9 mouse cellular contexts compared by ENCODE assay signal in the genomic region with DNA sequence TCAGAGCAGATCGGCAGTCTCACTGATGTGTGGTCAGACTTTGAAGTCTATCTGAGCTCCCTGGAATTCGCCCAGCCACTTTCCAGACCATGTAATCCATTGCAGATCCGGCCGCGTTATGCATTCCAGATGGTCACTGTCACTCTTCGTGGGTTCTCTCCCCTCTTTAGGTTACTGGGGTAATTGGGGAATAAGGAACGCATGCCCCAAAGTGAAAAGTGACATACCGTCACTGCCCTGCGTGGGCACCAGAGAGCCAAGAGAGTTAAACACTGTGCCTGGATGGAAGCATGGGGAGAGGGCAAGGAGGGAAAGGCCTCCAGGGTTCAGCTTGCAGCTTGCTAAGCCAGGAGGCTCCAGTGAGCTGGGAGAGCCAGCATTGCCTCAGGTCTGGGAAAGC.
DNase-seq lines count a peak whose midpoint lies in the region; ATAC-seq and TF ChIP-seq lines count a peak whose summit lies in the region.
"Had no signal": no experiment of that assay in that cellular context is flagged by ENCODE, and none has a peak within 500 bp of the region (broad histone marks: within the 10 kb centered on the region; RNA-seq: fewer than 3 reads in every experiment).

No protein-coding gene starts in this region.

- no peak overlapping the region for H3K27ac ChIP-seq in midbrain, postnatal 0 days (ENCODE audit: low read depth, low read length)
- no peak overlapping the region for H3K27ac ChIP-seq in midbrain, embryonic 15.5 days
- H3K27ac ChIP-seq in forebrain, embryonic 13.5 days = no peak overlapping the region

- no peaks in the 10 kb centered on the region for H3K36me3 ChIP-seq in midbrain, postnatal 0 days (ENCODE audit: insufficient read depth, low read length)
- no peaks in the 10 kb centered on the region for H3K36me3 ChIP-seq in midbrain, embryonic 15.5 days (replicated peaks)
- no peaks in the 10 kb centered on the region for H3K36me3 ChIP-seq in forebrain, embryonic 13.5 days (ENCODE audit: poor library complexity, severe bottlenecking)

- WGBS in midbrain, postnatal 0 days = 50% methylated on average over 9 of the region's 9 CpGs
- WGBS in midbrain, embryonic 15.5 days = 48% methylated on average over 9 of the region's 9 CpGs
- 65% methylated on average over 9 of the region's 9 CpGs for WGBS in forebrain, embryonic 13.5 days

- no peak overlapping the region for H3K4me2 ChIP-seq in midbrain, postnatal 0 days (ENCODE audit: low read depth, low read length, poor library complexity, severe bottlenecking)
- no peak overlapping the region for H3K4me2 ChIP-seq in midbrain, embryonic 15.5 days
- H3K4me2 ChIP-seq in forebrain, embryonic 13.5 days = no peak overlapping the region

- H3K27me3 ChIP-seq in midbrain, postnatal 0 days (ENCODE audit: insufficient read depth, low read length) = no peaks in the 10 kb centered on the region
- no peaks in the 10 kb centered on the region for H3K27me3 ChIP-seq in midbrain, embryonic 15.5 days (replicated peaks)
- H3K27me3 ChIP-seq in forebrain, embryonic 13.5 days = no peaks in the 10 kb centered on the region

- TF ChIP-seq CTCF in midbrain, postnatal 0 days (IDR thresholded peaks at IDR 0.05) = peak; percentile 39

- H3K4me3 ChIP-seq in midbrain, postnatal 0 days (ENCODE audit: low read depth, low read length) = no peak overlapping the region
- H3K4me3 ChIP-seq in midbrain, embryonic 15.5 days = no peak overlapping the region
- no peak overlapping the region for H3K4me3 ChIP-seq in forebrain, embryonic 13.5 days

- no peaks in the 10 kb centered on the region for H3K4me1 ChIP-seq in midbrain, postnatal 0 days (ENCODE audit: insufficient read depth, low read length)
- H3K4me1 ChIP-seq in midbrain, embryonic 15.5 days = no peaks in the 10 kb centered on the region
- H3K4me1 ChIP-seq in forebrain, embryonic 13.5 days = peaks cover 5% of the 10 kb centered on the region

- H3K9me3 ChIP-seq in midbrain, postnatal 0 days (ENCODE audit: low read length) = no peaks in the 10 kb centered on the region
- H3K9me3 ChIP-seq in midbrain, embryonic 15.5 days = no peaks in the 10 kb centered on the region
- no peaks in the 10 kb centered on the region for H3K9me3 ChIP-seq in forebrain, embryonic 13.5 days (replicated peaks)

- DNase-seq in cerebellum, postnatal 14 days = peak; percentile 18 to 23
- DNase-seq in cerebellum, adult 18-20 months = no peak
- no peak for DNase-seq in midbrain, postnatal 0 days (ENCODE audit: low spot score)
- peak; percentile 41 to 77 for DNase-seq in gastrocnemius, postnatal 4 days (ENCODE audit: low spot score in 2 of 2)
- peak; percentile 25 for DNase-seq in skeletal muscle tissue, adult 2 months (ENCODE audit: low read depth, low spot score)
- no peak for DNase-seq in ovary, adult 18-20 months (ENCODE audit: low spot score)
- DNase-seq: B cell, adult 2 months had no signal

- no peak overlapping the region for H3K9ac ChIP-seq in midbrain, postnatal 0 days (replicated peaks; ENCODE audit: low read length, poor library complexity, severe bottlenecking)
- H3K9ac ChIP-seq in midbrain, embryonic 15.5 days = no peak overlapping the region
- no peak overlapping the region for H3K9ac ChIP-seq in forebrain, embryonic 13.5 days

- ATAC-seq in midbrain, postnatal 0 days (ENCODE audit: low FRiP score) = no peak
- no peak for ATAC-seq in midbrain, embryonic 15.5 days (replicated peaks)
- no peak for ATAC-seq in forebrain, embryonic 13.5 days

Comparison
In these comparisons a context has a peak if more than half of its experiments do, and no peak if none do; other contexts are left out.
1. DNase-seq: peak in cerebellum, postnatal 14 days (2 of 2), gastrocnemius, postnatal 4 days (2 of 2) and skeletal muscle tissue, adult 2 months (single experiment); none in cerebellum, adult 18-20 months (0 of 2), midbrain, postnatal 0 days (single experiment) and ovary, adult 18-20 months (single experiment).